Mouse (Mus musculus): Measurements from ENCODE around the gene Itpr2. TPM values are rescaled to one million over a fixed set of nuclear protein-coding genes. Genes with fewer than 3 reads are reported as not detected.

The Itpr2 gene
- polyA plus RNA-seq, 1 experiment from 2014 or later, result 5.9 TPM

- WGBS, result 87% methylated on average over 4 of the region's 4 CpGs
- no peaks in the 10 kb centered on the region for H3K27me3 ChIP-seq (ENCODE audit: control insufficient read depth, insufficient read depth, low read length)
- no peak overlapping the region for H3K9ac ChIP-seq (ENCODE audit: low read depth, low read length)
- no peaks in the 10 kb centered on the region for H3K4me1 ChIP-seq (replicated peaks; ENCODE audit: control insufficient read depth, insufficient read depth, low read length)
- H3K4me3 ChIP-seq (ENCODE audit: low read depth, low read length), result no peak overlapping the region
- no peaks in the 10 kb centered on the region for H3K9me3 ChIP-seq (ENCODE audit: control insufficient read depth, low read length)
- no peak for ATAC-seq (ENCODE audit: low FRiP score)
- no peak overlapping the region for H3K4me2 ChIP-seq (replicated peaks; ENCODE audit: low read depth, low read length)
- H3K36me3 ChIP-seq (ENCODE audit: control insufficient read depth, insufficient read depth, low read length), result no peaks in the 10 kb centered on the region
- no peak for DNase-seq (ENCODE audit: low spot score)
- no peak overlapping the region for H3K27ac ChIP-seq (ENCODE audit: low read depth, low read length)
Measured at GRCm38 (mm10) chr6:146123656-146124055, 378.4 kb downstream of the Itpr2 start.

- Histone ChIP-seq H3K4me1 (replicated peaks; ENCODE audit: control insufficient read depth, insufficient read depth, low read length) (no peaks in the 10 kb centered on the region), H3K36me3 (ENCODE audit: control insufficient read depth, insufficient read depth, low read length) (no peaks in the 10 kb centered on the region)
- DNase-seq (ENCODE audit: low spot score), result no peak
Measured at GRCm38 (mm10) chr6:146120172-146120571, 381.9 kb downstream of the Itpr2 start.

GRCm38 (mm10) chr6:146114731-146115302, 387.2 kb downstream of the Itpr2 start:
- peak; percentile 54 for ATAC-seq (ENCODE audit: low FRiP score)
- Histone ChIP-seq H3K36me3 (ENCODE audit: control insufficient read depth, insufficient read depth, low read length) (no peaks in the 10 kb centered on the region), H3K27ac (ENCODE audit: low read depth, low read length) (peak overlapping the region; percentile 67), H3K4me2 (replicated peaks; ENCODE audit: low read depth, low read length) (no peak overlapping the region), H3K4me1 (replicated peaks; ENCODE audit: control insufficient read depth, insufficient read depth, low read length) (peaks cover 6% of the 10 kb centered on the region; the same call in 1 of the 2 replicates), H3K27me3 (ENCODE audit: control insufficient read depth, insufficient read depth, low read length) (no peaks in the 10 kb centered on the region), H3K9ac (ENCODE audit: low read depth, low read length) (peak overlapping the region; percentile 24), H3K9me3 (ENCODE audit: control insufficient read depth, low read length) (no peaks in the 10 kb centered on the region), H3K4me3 (ENCODE audit: low read depth, low read length) (no peak overlapping the region)
- WGBS, result 12% methylated on average over 12 of the region's 12 CpGs
- peak; percentile 50 for DNase-seq (ENCODE audit: low spot score)

More at GRCm38 (mm10) chr6:146120172-146120571, 381.9 kb downstream of the Itpr2 start:
- Histone ChIP-seq H3K27me3 (ENCODE audit: control insufficient read depth, insufficient read depth, low read length) (no peaks in the 10 kb centered on the region), H3K9ac (ENCODE audit: low read depth, low read length) (no peak overlapping the region), H3K9me3 (ENCODE audit: control insufficient read depth, low read length) (no peaks in the 10 kb centered on the region), H3K4me3 (ENCODE audit: low read depth, low read length) (no peak overlapping the region), H3K4me2 (replicated peaks; ENCODE audit: low read depth, low read length) (no peak overlapping the region), H3K27ac (ENCODE audit: low read depth, low read length) (no peak overlapping the region)
- no peak for ATAC-seq (ENCODE audit: low FRiP score)
- WGBS, result 94% methylated on average over 6 of the region's 6 CpGs

- WGBS, result 86% methylated on average over 3 of the region's 3 CpGs
- Histone ChIP-seq H3K4me2 (replicated peaks; ENCODE audit: low read depth, low read length) (no peak overlapping the region), H3K27me3 (ENCODE audit: control insufficient read depth, insufficient read depth, low read length) (no peaks in the 10 kb centered on the region), H3K27ac (ENCODE audit: low read depth, low read length) (no peak overlapping the region), H3K36me3 (ENCODE audit: control insufficient read depth, insufficient read depth, low read length) (no peaks in the 10 kb centered on the region), H3K4me3 (ENCODE audit: low read depth, low read length) (no peak overlapping the region), H3K4me1 (replicated peaks; ENCODE audit: control insufficient read depth, insufficient read depth, low read length) (peaks cover 6% of the 10 kb centered on the region; the same call in 1 of the 2 replicates), H3K9ac (ENCODE audit: low read depth, low read length) (no peak overlapping the region), H3K9me3 (ENCODE audit: control insufficient read depth, low read length) (no peaks in the 10 kb centered on the region)
- DNase-seq (ENCODE audit: low spot score) (peak; percentile 11), ATAC-seq (ENCODE audit: low FRiP score) (no peak)
Measured at GRCm38 (mm10) chr6:146114071-146114470, 388.0 kb downstream of the Itpr2 start.

GRCm38 (mm10) chr6:146113085-146113484, 388.9 kb downstream of the Itpr2 start:
- 92% methylated on average over 4 of the region's 4 CpGs for WGBS
- ATAC-seq (ENCODE audit: low FRiP score) (no peak), DNase-seq (ENCODE audit: low spot score) (no peak)
- H3K4me3 ChIP-seq (ENCODE audit: low read depth, low read length), result no peak overlapping the region
- no peak overlapping the region for H3K4me2 ChIP-seq (replicated peaks; ENCODE audit: low read depth, low read length)
- peak overlapping the region; percentile 19; the same call in 1 of the 2 replicates for H3K9ac ChIP-seq (ENCODE audit: low read depth, low read length)
- H3K27ac ChIP-seq (ENCODE audit: low read depth, low read length), result no peak overlapping the region; the same call in 1 of the 2 replicates
- H3K36me3 ChIP-seq (ENCODE audit: control insufficient read depth, insufficient read depth, low read length), result no peaks in the 10 kb centered on the region
- H3K27me3 ChIP-seq (ENCODE audit: control insufficient read depth, insufficient read depth, low read length), result no peaks in the 10 kb centered on the region
- peaks cover 6% of the 10 kb centered on the region; the same call in 1 of the 2 replicates for H3K4me1 ChIP-seq (replicated peaks; ENCODE audit: control insufficient read depth, insufficient read depth, low read length)
- H3K9me3 ChIP-seq (ENCODE audit: control insufficient read depth, low read length), result no peaks in the 10 kb centered on the region

GRCm38 (mm10) chr6:146112211-146112610, 389.8 kb downstream of the Itpr2 start:
- DNase-seq (ENCODE audit: low spot score) (peak; percentile 45), ATAC-seq (ENCODE audit: low FRiP score) (peak; percentile 52)
- Histone ChIP-seq H3K36me3 (ENCODE audit: control insufficient read depth, insufficient read depth, low read length) (no peaks in the 10 kb centered on the region), H3K9ac (ENCODE audit: low read depth, low read length) (peak overlapping the region; percentile 35), H3K4me2 (replicated peaks; ENCODE audit: low read depth, low read length) (no peak overlapping the region), H3K4me3 (ENCODE audit: low read depth, low read length) (no peak overlapping the region), H3K27ac (ENCODE audit: low read depth, low read length) (peak overlapping the region; percentile 77), H3K4me1 (replicated peaks; ENCODE audit: control insufficient read depth, insufficient read depth, low read length) (peaks cover 6% of the 10 kb centered on the region; the same call in 1 of the 2 replicates), H3K9me3 (ENCODE audit: control insufficient read depth, low read length) (no peaks in the 10 kb centered on the region), H3K27me3 (ENCODE audit: control insufficient read depth, insufficient read depth, low read length) (no peaks in the 10 kb centered on the region)
- 52% methylated on average over 7 of the region's 7 CpGs for WGBS

- peak overlapping the region; percentile 77 for H3K27ac ChIP-seq (ENCODE audit: low read depth, low read length)
- peak overlapping the region; percentile 35 for H3K9ac ChIP-seq (ENCODE audit: low read depth, low read length)
- WGBS, result 60% methylated on average over 6 of the region's 6 CpGs
- peaks cover 6% of the 10 kb centered on the region; the same call in 1 of the 2 replicates for H3K4me1 ChIP-seq (replicated peaks; ENCODE audit: control insufficient read depth, insufficient read depth, low read length)
- no peak for DNase-seq (ENCODE audit: low spot score)
- no peak overlapping the region for H3K4me3 ChIP-seq (ENCODE audit: low read depth, low read length)
- H3K36me3 ChIP-seq (ENCODE audit: control insufficient read depth, insufficient read depth, low read length), result no peaks in the 10 kb centered on the region
- ATAC-seq (ENCODE audit: low FRiP score), result peak; percentile 17
- no peak overlapping the region for H3K4me2 ChIP-seq (replicated peaks; ENCODE audit: low read depth, low read length)
- H3K27me3 ChIP-seq (ENCODE audit: control insufficient read depth, insufficient read depth, low read length), result no peaks in the 10 kb centered on the region
- H3K9me3 ChIP-seq (ENCODE audit: control insufficient read depth, low read length), result no peaks in the 10 kb centered on the region
Measured at GRCm38 (mm10) chr6:146111781-146112180, 390.2 kb downstream of the Itpr2 start.

- no peaks in the 10 kb centered on the region for H3K36me3 ChIP-seq (ENCODE audit: control insufficient read depth, insufficient read depth, low read length)
- peak overlapping the region; percentile 77 for H3K27ac ChIP-seq (ENCODE audit: low read depth, low read length)
- no peaks in the 10 kb centered on the region for H3K27me3 ChIP-seq (ENCODE audit: control insufficient read depth, insufficient read depth, low read length)
- no peak overlapping the region for H3K4me3 ChIP-seq (ENCODE audit: low read depth, low read length)
- no peaks in the 10 kb centered on the region for H3K9me3 ChIP-seq (ENCODE audit: control insufficient read depth, low read length)
- whole genome bisulfite sequencing, result 25% methylated on average over 21 of the region's 21 CpGs
- peak; percentile 84 for ATAC-seq (ENCODE audit: low FRiP score)
- H3K9ac ChIP-seq (ENCODE audit: low read depth, low read length), result peak overlapping the region; percentile 35
- H3K4me1 ChIP-seq (replicated peaks; ENCODE audit: control insufficient read depth, insufficient read depth, low read length), result peaks cover 6% of the 10 kb centered on the region; the same call in 1 of the 2 replicates
- DNase-seq (ENCODE audit: low spot score), result peak; percentile 69
- H3K4me2 ChIP-seq (replicated peaks; ENCODE audit: low read depth, low read length), result no peak overlapping the region
Measured at GRCm38 (mm10) chr6:146110832-146111741, 390.9 kb downstream of the Itpr2 start.

Measured in hindbrain, embryonic 11.5 days (tissue).